Mouse (Mus musculus): ENCODE data around the gene Car10. TPM values are rescaled to one million over a fixed set of nuclear protein-coding genes. Genes with fewer than 3 reads are reported as not detected.
A peak's percentile ranks its signal among the peaks of the same experiment; 100 is the strongest.

Gene Car10
- total and polyA plus RNA-seq, 2 experiments from 2014 or later: 45.0 to 54.1 TPM

DNA sequence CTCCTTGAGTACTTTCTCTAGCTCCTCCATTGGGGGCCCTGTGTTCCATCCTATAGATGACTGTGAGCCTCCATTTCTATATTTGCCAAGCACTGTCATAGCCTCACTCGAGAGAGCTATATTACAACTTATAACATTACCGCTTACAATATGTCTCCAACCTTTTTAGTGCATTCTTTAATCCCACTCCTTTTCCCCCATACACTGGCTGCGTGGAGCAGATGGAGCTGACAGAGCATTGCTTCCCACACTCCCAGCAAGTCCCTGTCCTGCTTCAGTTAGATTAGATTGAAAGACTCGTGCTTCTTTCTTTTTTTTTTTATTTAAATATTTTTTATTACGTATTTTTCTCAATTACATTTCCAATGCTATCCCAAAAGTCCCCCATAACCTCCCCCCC is 310.2 kb downstream of the Car10 start:
- no peaks in the 10 kb centered on the region for H3K27me3 ChIP-seq (ENCODE audit: insufficient read depth, low read length)
- H3K4me1 ChIP-seq (ENCODE audit: insufficient read depth, low read length): no peaks in the 10 kb centered on the region
- H3K36me3 ChIP-seq (ENCODE audit: insufficient read depth, low read length): no peaks in the 10 kb centered on the region
- H3K9me3 ChIP-seq (ENCODE audit: low read length): no peaks in the 10 kb centered on the region
- H3K4me3 ChIP-seq (ENCODE audit: low read length): no peak overlapping the region
- H3K4me2 ChIP-seq (ENCODE audit: low read depth, low read length): no peak overlapping the region
- ATAC-seq (no peak), DNase-seq (ENCODE audit: low spot score) (no peak)
- no peak for TF ChIP-seq CTCF (IDR thresholded peaks at IDR 0.05; ENCODE audit: low read depth)
- 88% methylated on average over 5 of the region's 5 CpGs for WGBS
- no peak overlapping the region for H3K27ac ChIP-seq
- no peak overlapping the region for H3K9ac ChIP-seq (replicated peaks; ENCODE audit: low read length)

DNA sequence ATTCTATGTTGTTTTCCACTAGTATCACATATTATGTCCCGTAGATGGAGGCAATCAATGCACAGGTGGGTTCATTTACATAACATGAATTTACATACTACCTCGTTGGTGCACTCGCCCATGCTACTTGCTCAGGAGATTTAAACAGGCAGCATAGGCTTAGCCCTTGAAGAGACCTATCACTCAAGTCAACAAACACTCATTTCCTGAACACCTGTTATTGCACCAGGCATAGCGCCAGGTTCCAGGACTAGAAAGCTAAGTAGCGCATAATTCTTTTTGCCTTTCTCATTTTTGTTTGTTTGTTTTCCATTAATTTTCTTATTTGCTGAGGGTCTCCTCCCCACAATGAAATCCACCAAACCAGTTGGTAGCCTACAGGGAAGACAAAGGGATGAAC is 333.7 kb downstream of the Car10 start:
- Histone ChIP-seq H3K27me3 (ENCODE audit: insufficient read depth, low read length) (no peaks in the 10 kb centered on the region), H3K9ac (replicated peaks; ENCODE audit: low read length) (no peak overlapping the region), H3K9me3 (ENCODE audit: low read length) (no peaks in the 10 kb centered on the region), H3K4me1 (ENCODE audit: insufficient read depth, low read length) (no peaks in the 10 kb centered on the region), H3K4me3 (ENCODE audit: low read length) (no peak overlapping the region), H3K36me3 (ENCODE audit: insufficient read depth, low read length) (no peaks in the 10 kb centered on the region), H3K4me2 (ENCODE audit: low read depth, low read length) (no peak overlapping the region), H3K27ac (no peak overlapping the region)
- ATAC-seq (no peak), DNase-seq (ENCODE audit: low spot score) (no peak)
- WGBS: 79% methylated on average over 5 of the region's 5 CpGs
- no peak for TF ChIP-seq CTCF (IDR thresholded peaks at IDR 0.05; ENCODE audit: low read depth)

- TF ChIP-seq CTCF (IDR thresholded peaks at IDR 0.05; ENCODE audit: low read depth): no peak
- no peak overlapping the region for H3K9ac ChIP-seq (replicated peaks; ENCODE audit: low read length)
- H3K9me3 ChIP-seq (ENCODE audit: low read length): no peaks in the 10 kb centered on the region
- WGBS: 59% methylated on average over 4 of the region's 4 CpGs
- H3K4me2 ChIP-seq (ENCODE audit: low read depth, low read length): no peak overlapping the region
- H3K36me3 ChIP-seq (ENCODE audit: insufficient read depth, low read length): no peaks in the 10 kb centered on the region
- H3K27me3 ChIP-seq (ENCODE audit: insufficient read depth, low read length): no peaks in the 10 kb centered on the region
- ATAC-seq (no peak), DNase-seq (ENCODE audit: low spot score) (no peak)
- H3K4me3 ChIP-seq (ENCODE audit: low read length): no peak overlapping the region
- no peak overlapping the region for H3K27ac ChIP-seq
- H3K4me1 ChIP-seq (ENCODE audit: insufficient read depth, low read length): no peaks in the 10 kb centered on the region; the same call in 1 of the 2 replicates
These were observed 337.4 kb downstream of the Car10 start for GRCm38 (mm10) chr11:93434997-93435915.

- no peak overlapping the region for H3K4me2 ChIP-seq (ENCODE audit: low read depth, low read length)
- WGBS: 33% methylated on average over 2 of the region's 2 CpGs
- ATAC-seq (no peak), DNase-seq (ENCODE audit: low spot score) (no peak)
- H3K4me3 ChIP-seq (ENCODE audit: low read length): no peak overlapping the region
- H3K9ac ChIP-seq (replicated peaks; ENCODE audit: low read length): no peak overlapping the region
- no peaks in the 10 kb centered on the region; the same call in 1 of the 2 replicates for H3K4me1 ChIP-seq (ENCODE audit: insufficient read depth, low read length)
- H3K9me3 ChIP-seq (ENCODE audit: low read length): no peaks in the 10 kb centered on the region
- 0 out of 2 replicates have a peak overlapping the region, but pooled peaks have one; percentile 20 for H3K27ac ChIP-seq
- TF ChIP-seq CTCF (IDR thresholded peaks at IDR 0.05; ENCODE audit: low read depth): no peak
- H3K36me3 ChIP-seq (ENCODE audit: insufficient read depth, low read length): no peaks in the 10 kb centered on the region
- H3K27me3 ChIP-seq (ENCODE audit: insufficient read depth, low read length): no peaks in the 10 kb centered on the region
These were observed 339.1 kb downstream of the Car10 start for GRCm38 (mm10) chr11:93436892-93437291.

DNA sequence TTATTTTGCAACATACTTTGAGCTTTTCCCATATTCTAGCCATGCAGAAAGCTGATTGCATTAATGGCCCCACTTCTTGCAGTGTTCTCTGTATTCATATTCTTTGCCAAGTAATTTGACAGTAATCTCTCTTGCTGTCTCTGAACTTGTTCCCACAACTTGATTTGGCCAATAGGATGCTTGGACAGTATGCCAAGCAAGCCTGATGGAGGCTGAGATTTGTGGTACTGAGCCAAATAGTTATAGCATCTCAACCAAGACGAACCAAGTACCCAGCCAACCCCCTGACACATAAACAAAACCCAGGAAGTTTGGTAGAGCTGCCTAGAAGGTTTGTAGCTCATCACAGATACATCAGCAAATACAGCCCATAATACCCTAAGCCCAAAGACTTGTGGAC is 342.6 kb downstream of the Car10 start:
- Histone ChIP-seq H3K4me2 (ENCODE audit: low read depth, low read length) (no peak overlapping the region), H3K27ac (no peak overlapping the region), H3K36me3 (ENCODE audit: insufficient read depth, low read length) (no peaks in the 10 kb centered on the region), H3K9ac (replicated peaks; ENCODE audit: low read length) (no peak overlapping the region), H3K9me3 (ENCODE audit: low read length) (no peaks in the 10 kb centered on the region), H3K4me1 (ENCODE audit: insufficient read depth, low read length) (no peaks in the 10 kb centered on the region; the same call in 1 of the 2 replicates), H3K4me3 (ENCODE audit: low read length) (no peak overlapping the region), H3K27me3 (ENCODE audit: insufficient read depth, low read length) (no peaks in the 10 kb centered on the region)
- no peak for ATAC-seq
- no peak for TF ChIP-seq CTCF (IDR thresholded peaks at IDR 0.05; ENCODE audit: low read depth)
- DNase-seq (ENCODE audit: low spot score): no peak
- 49% methylated on average over 1 of the region's 1 CpGs for WGBS

GRCm38 (mm10) chr11:93443777-93444176 is 345.9 kb downstream of the Car10 start:
- no peak overlapping the region for H3K9ac ChIP-seq (replicated peaks; ENCODE audit: low read length)
- DNase-seq (ENCODE audit: low spot score): peak; percentile 58

GRCm38 (mm10) chr11:93444741-93445140 is 346.9 kb downstream of the Car10 start:
- no peak for TF ChIP-seq CTCF (IDR thresholded peaks at IDR 0.05; ENCODE audit: low read depth)
- DNase-seq (ENCODE audit: low spot score): no peak
- H3K27me3 ChIP-seq (ENCODE audit: insufficient read depth, low read length): no peaks in the 10 kb centered on the region
- no peaks in the 10 kb centered on the region for H3K9me3 ChIP-seq (ENCODE audit: low read length)
- no peak overlapping the region for H3K27ac ChIP-seq
- no peak overlapping the region for H3K9ac ChIP-seq (replicated peaks; ENCODE audit: low read length)
- 78% methylated on average over 8 of the region's 8 CpGs for WGBS
- H3K4me2 ChIP-seq (ENCODE audit: low read depth, low read length): no peak overlapping the region
- H3K4me3 ChIP-seq (ENCODE audit: low read length): no peak overlapping the region
- ATAC-seq: no peak
- no peaks in the 10 kb centered on the region for H3K36me3 ChIP-seq (ENCODE audit: insufficient read depth, low read length)
- H3K4me1 ChIP-seq (ENCODE audit: insufficient read depth, low read length): no peaks in the 10 kb centered on the region

More at GRCm38 (mm10) chr11:93443777-93444176, 345.9 kb downstream of the Car10 start:
- Histone ChIP-seq H3K4me2 (ENCODE audit: low read depth, low read length) (no peak overlapping the region), H3K36me3 (ENCODE audit: insufficient read depth, low read length) (no peaks in the 10 kb centered on the region), H3K9me3 (ENCODE audit: low read length) (no peaks in the 10 kb centered on the region), H3K4me3 (ENCODE audit: low read length) (no peak overlapping the region), H3K4me1 (ENCODE audit: insufficient read depth, low read length) (no peaks in the 10 kb centered on the region), H3K27me3 (ENCODE audit: insufficient read depth, low read length) (no peaks in the 10 kb centered on the region), H3K27ac (no peak overlapping the region)
- 60% methylated on average over 2 of the region's 2 CpGs for WGBS
- ATAC-seq: peak; percentile 67
- TF ChIP-seq CTCF (IDR thresholded peaks at IDR 0.05; ENCODE audit: low read depth): no peak

Data from hindbrain, postnatal 0 days (tissue).